Mouse (Mus musculus) megakaryocyte-erythroid progenitor cell, adult 5-6 weeks (primary cell): ENCODE measurements around the gene Rnf180. TPM values are rescaled to one million over a fixed set of nuclear protein-coding genes. Genes with fewer than 3 reads are reported as not detected.

ENCODE experiments used
- ATAC-seq: replicated peaks from 2 replicates; pipeline ENCODE4 v1.8.0; 2016; ENCODE audit warnings: mild to moderate bottlenecking, inconsistent platforms; ENCODE audit not compliant: severe bottlenecking, poor library complexity, low FRiP score, low TSS enrichment
- total RNA-seq, 2 experiments: library from RNA; stranded (forward) in 1 of 2; stranded (reverse) in 1 of 2; fragments of 200-1000, 215-1000 nt in 1 of 2; fragments of >200 nt in 1 of 2; fragmentation: Nextera tagmentation in 1 of 2; gene quantifications; 2 replicates each; pipeline ENCODE4 v1.2.3; 2014 to 2017

Gene Rnf180
- total RNA-seq, 2 experiments from 2014 or later: 1.4 to 3.1 TPM

- ATAC-seq: no peak
These were observed 37.7 kb downstream of the Rnf180 start for GRCm38 (mm10) chr13:105256757-105257433.

GRCm38 (mm10) chr13:105250767-105251166 is 43.8 kb downstream of the Rnf180 start:
- ATAC-seq: no peak

- no peak for ATAC-seq
These were observed 44.4 kb downstream of the Rnf180 start for GRCm38 (mm10) chr13:105250264-105250663.

GRCm38 (mm10) chr13:105249599-105249998 is 45.0 kb downstream of the Rnf180 start:
- 0 out of 2 replicates have a peak, but pooled peaks have one; percentile 22 for ATAC-seq

DNA sequence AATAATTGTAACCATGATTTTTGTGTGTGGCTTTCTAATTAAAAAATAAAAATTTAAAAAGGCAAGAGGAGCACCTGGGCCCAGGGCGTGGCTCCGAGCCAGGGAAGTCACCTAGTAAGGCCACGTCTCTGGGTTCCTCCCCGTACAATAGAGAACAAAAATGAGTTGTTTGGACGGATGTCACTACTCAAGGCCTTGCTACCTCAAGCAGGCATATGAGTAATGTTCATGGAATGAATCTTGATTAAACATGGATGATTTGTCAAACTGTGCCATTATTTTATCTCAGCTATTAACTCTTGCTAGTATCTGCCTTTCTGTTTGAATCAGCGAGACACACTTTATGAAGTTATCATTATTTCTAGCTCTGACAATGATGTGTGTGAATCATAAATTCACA is 46.9 kb downstream of the Rnf180 start:
- no peak for ATAC-seq

- no peak for ATAC-seq
These were observed 53.8 kb downstream of the Rnf180 start for GRCm38 (mm10) chr13:105240810-105241209.

DNA sequence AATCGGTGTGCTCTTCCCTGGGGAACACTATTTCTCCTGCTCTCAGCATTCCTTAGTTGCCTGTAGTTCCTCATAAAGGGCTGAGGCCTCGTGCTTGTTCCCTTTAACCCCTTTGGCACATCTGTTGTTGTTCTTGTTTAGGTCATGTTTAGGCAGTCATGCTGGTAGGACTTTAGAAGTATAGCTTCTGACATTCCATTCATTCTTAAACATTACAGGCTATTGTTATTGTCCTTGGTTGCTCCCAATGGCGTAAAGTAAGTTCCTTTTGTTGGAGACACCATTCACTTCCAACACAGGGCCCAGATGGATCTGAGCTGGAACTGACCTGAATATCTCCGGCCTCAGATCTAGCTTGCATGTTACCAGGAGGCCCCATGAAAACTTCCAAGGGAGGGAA is 67.5 kb downstream of the Rnf180 start:
- ATAC-seq: no peak

GRCm38 (mm10) chr13:105224048-105224447 is 70.6 kb downstream of the Rnf180 start:
- ATAC-seq: no peak

GRCm38 (mm10) chr13:105223147-105223546 is 71.5 kb downstream of the Rnf180 start:
- ATAC-seq: peak; percentile 83

- peak; percentile 35 for ATAC-seq
These were observed 72.4 kb downstream of the Rnf180 start for GRCm38 (mm10) chr13:105222016-105222725.

GRCm38 (mm10) chr13:105210746-105211145 is 83.9 kb downstream of the Rnf180 start:
- ATAC-seq: no peak

GRCm38 (mm10) chr13:105203851-105204250 is 90.8 kb downstream of the Rnf180 start:
- no peak for ATAC-seq

DNA sequence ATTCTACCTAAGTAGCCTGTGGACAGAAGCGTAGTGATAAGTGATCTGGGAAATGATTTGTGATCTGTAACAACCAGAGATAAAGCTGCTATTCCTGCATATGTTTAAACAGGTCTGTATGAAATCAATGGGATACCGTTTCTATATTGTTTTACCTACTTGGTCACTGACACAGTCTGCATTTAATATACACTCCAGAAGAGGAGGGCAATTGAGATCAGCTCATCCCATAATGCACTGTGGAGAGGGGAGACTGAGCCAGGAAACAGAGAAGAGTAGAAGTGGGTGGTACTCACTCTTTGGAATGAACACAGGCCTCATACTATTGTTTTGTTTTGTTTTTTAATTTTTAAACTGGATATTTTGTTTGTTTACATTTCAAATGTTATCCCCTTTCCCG is 96.0 kb downstream of the Rnf180 start:
- ATAC-seq: no peak

- no peak for ATAC-seq
These were observed 96.6 kb downstream of the Rnf180 start for GRCm38 (mm10) chr13:105198028-105198427.

DNA sequence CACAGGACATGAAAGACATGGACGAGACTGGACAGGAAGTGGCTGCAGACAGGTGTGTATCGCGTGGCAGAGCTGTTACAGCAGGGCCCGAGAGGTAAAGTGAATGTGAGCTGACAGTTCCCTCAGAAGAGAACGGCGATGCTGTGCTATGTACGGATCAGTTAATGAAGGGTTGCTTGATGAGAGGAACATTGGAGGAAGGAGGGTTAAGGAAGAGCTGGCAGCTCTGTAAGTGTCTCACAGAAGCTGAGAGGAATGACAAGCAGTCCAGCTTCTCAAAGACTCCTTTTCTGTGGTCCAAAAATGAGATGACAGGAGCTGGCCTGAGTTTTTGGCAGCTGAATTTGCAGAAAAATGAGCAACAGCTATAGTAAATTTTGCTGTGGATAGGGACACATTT is 101.0 kb downstream of the Rnf180 start:
- ATAC-seq: no peak

GRCm38 (mm10) chr13:105188730-105189129 is 105.9 kb downstream of the Rnf180 start:
- no peak for ATAC-seq

GRCm38 (mm10) chr13:105180781-105181180 is 113.8 kb downstream of the Rnf180 start:
- ATAC-seq: no peak

DNA sequence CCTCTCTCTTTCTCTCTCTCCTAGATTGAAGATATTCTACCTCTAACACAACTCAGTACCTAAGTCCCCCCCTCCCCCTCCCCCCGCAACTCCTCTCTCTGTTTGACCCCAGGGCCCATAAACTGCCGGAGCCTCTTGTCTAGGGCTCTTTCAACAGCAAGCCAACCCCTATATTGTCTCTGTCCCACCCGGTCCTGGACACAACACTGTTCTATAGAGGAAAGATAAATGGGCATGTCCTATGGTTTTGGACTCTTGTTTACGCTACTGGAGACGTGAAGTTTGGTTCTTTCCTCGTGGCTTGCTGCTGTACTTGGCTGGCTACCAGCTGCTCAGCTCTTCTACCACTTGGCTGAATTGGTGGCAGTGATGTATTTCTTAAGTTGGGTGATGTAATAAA is 129.2 kb downstream of the Rnf180 start:
- no peak for ATAC-seq

DNA sequence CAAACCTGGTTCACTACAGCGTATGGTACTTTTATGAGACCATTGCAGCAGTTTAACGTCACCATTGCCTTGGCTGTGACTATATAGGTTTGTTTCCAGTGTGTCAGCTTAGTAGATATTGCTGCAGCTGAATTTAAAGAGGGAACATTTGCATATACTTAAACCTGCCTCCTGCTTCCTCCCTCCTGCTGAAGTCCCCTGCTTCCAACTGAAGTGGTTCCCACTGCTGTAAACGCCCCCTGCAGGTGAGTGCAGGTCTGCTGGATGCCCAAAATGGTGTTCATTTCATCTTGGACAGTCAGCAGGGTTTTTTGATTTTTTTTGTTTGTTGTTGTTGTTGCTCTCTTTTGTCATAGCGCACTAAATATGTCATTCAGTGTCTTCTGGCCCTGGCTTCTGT is 140.7 kb downstream of the Rnf180 start:
- no peak for ATAC-seq

GRCm38 (mm10) chr13:105150006-105150405 is 144.6 kb downstream of the Rnf180 start:
- ATAC-seq: no peak

DNA sequence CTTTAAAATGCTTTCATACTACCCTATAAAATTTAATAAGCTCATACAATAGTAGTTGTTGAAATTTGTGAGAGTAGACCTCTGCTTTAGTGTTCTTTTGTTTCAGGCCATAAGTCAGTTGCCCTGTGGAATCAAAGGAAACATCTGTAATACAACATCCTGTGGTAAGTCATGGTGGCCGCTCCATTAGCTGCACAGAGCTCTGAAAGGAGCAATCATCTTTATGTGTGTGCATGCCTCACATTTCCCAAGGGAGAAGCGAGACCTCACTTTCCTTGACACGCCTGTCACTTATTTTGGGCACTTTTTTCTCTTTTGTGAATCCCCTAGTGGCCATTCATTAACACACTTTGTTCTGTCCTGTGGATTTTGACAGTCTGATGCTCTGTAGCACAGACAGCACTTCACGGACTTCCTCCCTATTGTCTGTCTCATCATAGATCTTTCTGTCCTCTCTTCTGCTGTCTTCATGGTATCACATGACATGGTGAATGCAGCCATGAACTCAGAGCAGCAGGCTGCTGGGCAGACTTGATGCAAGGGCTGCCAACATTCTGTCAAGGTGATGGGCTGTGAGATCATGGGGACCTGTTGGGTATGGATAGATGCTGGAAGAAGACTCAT is 146.7 kb downstream of the Rnf180 start:
- peak; percentile 73 for ATAC-seq
